Mouse (Mus musculus): ENCODE measurements around the gene Tex37. TPM values are rescaled to one million over a fixed set of nuclear protein-coding genes. Genes with fewer than 3 reads are reported as not detected.

The Tex37 gene
- polyA plus RNA-seq, 1 experiment from 2014 or later: not detected

- Histone ChIP-seq H3K4me1 (ENCODE audit: control insufficient read depth, low read depth, low read length) (peaks cover 8% of the 10 kb centered on the region), H3K9me3 (replicated peaks; ENCODE audit: control insufficient read depth, low read length) (no peaks in the 10 kb centered on the region), H3K4me2 (ENCODE audit: low read depth, low read length) (no peak overlapping the region), H3K27me3 (ENCODE audit: control insufficient read depth, insufficient read depth, low read depth, low read length) (no peaks in the 10 kb centered on the region), H3K4me3 (ENCODE audit: low read depth, low read length) (no peak overlapping the region), H3K9ac (ENCODE audit: low read depth, low read length) (no peak overlapping the region), H3K27ac (ENCODE audit: low read length) (no peak overlapping the region; the same call in 1 of the 2 replicates), H3K36me3 (ENCODE audit: control insufficient read depth, insufficient read depth) (no peaks in the 10 kb centered on the region)
- WGBS (ENCODE audit: insufficient replicate concordance): 38% methylated on average over 14 of the region's 14 CpGs
- no peak for ATAC-seq (ENCODE audit: low read depth)
Observed at GRCm38 (mm10) chr6:70871511-70871980, 47.2 kb downstream of the Tex37 start.

DNA sequence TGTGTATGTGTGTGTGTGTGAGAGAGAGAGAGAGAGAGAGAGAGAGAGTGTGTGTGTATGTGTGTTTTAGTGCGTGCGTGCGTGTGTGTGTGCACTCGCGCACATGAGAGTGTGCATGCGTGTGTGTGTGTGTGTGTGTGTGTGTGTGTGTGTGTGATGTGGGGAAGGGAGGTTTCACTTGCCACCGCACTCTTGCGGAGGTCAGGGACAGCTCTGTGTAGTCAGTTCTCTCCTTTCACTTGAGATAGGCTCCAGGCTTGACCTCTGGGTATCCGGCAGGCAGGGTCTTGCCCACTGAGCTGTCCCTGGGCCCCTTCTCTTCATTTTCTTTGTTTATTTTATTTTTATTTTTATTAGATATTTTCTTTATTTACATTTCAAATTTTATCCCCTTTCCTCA is 51.4 kb downstream of the Tex37 start:
- Histone ChIP-seq H3K9ac (ENCODE audit: low read depth, low read length) (no peak overlapping the region), H3K9me3 (replicated peaks; ENCODE audit: control insufficient read depth, low read length) (no peaks in the 10 kb centered on the region), H3K27me3 (ENCODE audit: control insufficient read depth, insufficient read depth, low read depth, low read length) (no peaks in the 10 kb centered on the region), H3K4me1 (ENCODE audit: control insufficient read depth, low read depth, low read length) (peaks cover 11% of the 10 kb centered on the region), H3K36me3 (ENCODE audit: control insufficient read depth, insufficient read depth) (no peaks in the 10 kb centered on the region), H3K27ac (ENCODE audit: low read length) (no peak overlapping the region), H3K4me2 (ENCODE audit: low read depth, low read length) (no peak overlapping the region), H3K4me3 (ENCODE audit: low read depth, low read length) (no peak overlapping the region)
- no peak for ATAC-seq (ENCODE audit: low read depth)
- WGBS (ENCODE audit: insufficient replicate concordance): 86% methylated on average over 9 of the region's 9 CpGs

DNA sequence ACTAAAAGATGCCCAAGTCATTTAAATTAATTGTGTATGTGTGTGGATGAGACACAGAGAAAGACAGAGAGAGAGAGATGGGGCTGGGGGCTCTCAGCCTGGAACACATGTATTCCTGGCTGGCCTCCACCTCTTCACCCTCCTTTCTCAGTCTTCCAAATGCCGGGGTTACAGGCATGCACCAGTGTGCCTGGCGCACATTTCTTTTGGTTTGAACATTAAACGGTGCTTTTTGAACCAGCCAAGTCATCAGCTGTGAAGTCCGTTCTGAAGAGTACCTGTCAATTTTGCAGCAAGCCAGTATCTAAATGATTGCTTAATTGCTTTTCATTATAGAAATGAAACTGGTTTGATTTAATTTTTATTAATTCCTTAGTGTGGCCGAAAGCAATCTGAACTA is 52.0 kb downstream of the Tex37 start:
- Histone ChIP-seq H3K4me2 (ENCODE audit: low read depth, low read length) (no peak overlapping the region), H3K9ac (ENCODE audit: low read depth, low read length) (no peak overlapping the region), H3K4me1 (ENCODE audit: control insufficient read depth, low read depth, low read length) (peaks cover 9% of the 10 kb centered on the region), H3K9me3 (replicated peaks; ENCODE audit: control insufficient read depth, low read length) (no peaks in the 10 kb centered on the region), H3K27me3 (ENCODE audit: control insufficient read depth, insufficient read depth, low read depth, low read length) (no peaks in the 10 kb centered on the region), H3K36me3 (ENCODE audit: control insufficient read depth, insufficient read depth) (no peaks in the 10 kb centered on the region), H3K4me3 (ENCODE audit: low read depth, low read length) (no peak overlapping the region), H3K27ac (ENCODE audit: low read length) (no peak overlapping the region)
- WGBS (ENCODE audit: insufficient replicate concordance): 75% methylated on average over 5 of the region's 5 CpGs
- ATAC-seq (ENCODE audit: low read depth): no peak

GRCm38 (mm10) chr6:70864285-70864684 is 54.4 kb downstream of the Tex37 start:
- 58% methylated on average over 6 of the region's 6 CpGs for WGBS (ENCODE audit: insufficient replicate concordance)
- Histone ChIP-seq H3K4me2 (ENCODE audit: low read depth, low read length) (no peak overlapping the region), H3K9me3 (replicated peaks; ENCODE audit: control insufficient read depth, low read length) (no peaks in the 10 kb centered on the region), H3K27me3 (ENCODE audit: control insufficient read depth, insufficient read depth, low read depth, low read length) (no peaks in the 10 kb centered on the region), H3K9ac (ENCODE audit: low read depth, low read length) (no peak overlapping the region), H3K4me1 (ENCODE audit: control insufficient read depth, low read depth, low read length) (peaks cover 5% of the 10 kb centered on the region), H3K4me3 (ENCODE audit: low read depth, low read length) (no peak overlapping the region), H3K36me3 (ENCODE audit: control insufficient read depth, insufficient read depth) (peaks cover 2% of the 10 kb centered on the region; the same call in 1 of the 2 replicates), H3K27ac (ENCODE audit: low read length) (peak overlapping the region; percentile 38; the same call in 1 of the 2 replicates)
- 0 out of 2 replicates have a peak, but pooled peaks have one; percentile 16 for ATAC-seq (ENCODE audit: low read depth)

Other genes with a start within 250 kb of the Tex37 start
- gene Rpia, start 126.7 kb downstream of the Tex37 start, polyA plus RNA-seq (2015; fragmentation: Nextera tagmentation; extraction: Ambion mirVana): 2.0 and 2.3 TPM in 2 replicates
- 4.1 and 4.8 TPM in 2 replicates for gene Eif2ak3, start 74.4 kb downstream of the Tex37 start, polyA plus RNA-seq (2015; fragmentation: Nextera tagmentation; extraction: Ambion mirVana)
- not detected in 2 replicates for gene Foxi3, start 37.6 kb upstream of the Tex37 start, polyA plus RNA-seq (2015; fragmentation: Nextera tagmentation; extraction: Ambion mirVana)
- gene Thnsl2, start 225.5 kb upstream of the Tex37 start, polyA plus RNA-seq (2015; fragmentation: Nextera tagmentation; extraction: Ambion mirVana): 18.9 and 20.3 TPM in 2 replicates

All from liver, embryonic 16.5 days (tissue).